Mouse (Mus musculus) MEL (cell line): Measurements from ENCODE around the gene Hsd17b2. TPM values are rescaled to one million over a fixed set of nuclear protein-coding genes. Genes with fewer than 3 reads are reported as not detected.

ENCODE experiments used
- DNase-seq: peaks from one replicate; pipeline ENCODE4 v3.0.0; 2011; ENCODE audit warnings: low read depth, low spot score
- H3K27ac ChIP-seq: 2 replicates; pipeline ENCODE4 v1.5.1; 2012; ENCODE audit warnings: low read depth, mild to moderate bottlenecking, control low read depth, low read length, moderate library complexity; ENCODE audit not compliant: control insufficient read depth
- H3K27me3 ChIP-seq, 2 experiments: fragments of 150-350 bp in 1 of 2; sonication (generic) in 1 of 2; 2 replicates each; pipeline ENCODE4 v1.6.1; 2012; ENCODE audit warnings: low read length in 2 of 2, mild to moderate bottlenecking in 2 of 2, improper control_type of control experiment in 1 of 2, moderate library complexity in 1 of 2; ENCODE audit not compliant: insufficient read depth in 2 of 2, control insufficient read depth in 1 of 2
- H3K36me3 ChIP-seq, 2 experiments: 2 replicates each; pipeline ENCODE4 v1.6.1; 2012 to 2014; ENCODE audit warnings: low read length in 2 of 2, improper control_type of control experiment in 1 of 2, inconsistent platforms in 1 of 2, mild to moderate bottlenecking in 1 of 2; ENCODE audit not compliant: insufficient read depth in 2 of 2, control insufficient read depth in 1 of 2
- H3K4me1 ChIP-seq, 2 experiments: fragments of 150-350 bp in 1 of 2; sonication (generic) in 1 of 2; 2 replicates each; pipeline ENCODE4 v1.6.1; 2012; ENCODE audit warnings: low read length in 2 of 2, improper control_type of control experiment in 1 of 2, mild to moderate bottlenecking in 1 of 2; ENCODE audit not compliant: insufficient read depth in 2 of 2, control insufficient read depth in 1 of 2
- H3K4me3 ChIP-seq, 2 experiments: fragments of 150-350 bp in 1 of 2; sonication (generic) in 1 of 2; 2 replicates each; pipeline ENCODE4 v1.5.1; 2012; ENCODE audit warnings: low read depth in 2 of 2, low read length in 2 of 2, mild to moderate bottlenecking in 2 of 2, moderate library complexity in 2 of 2, control low read depth in 1 of 2, improper control_type of control experiment in 1 of 2; ENCODE audit not compliant: control insufficient read depth in 1 of 2, insufficient read depth in 1 of 2
- H3K79me2 ChIP-seq: 2 replicates; pipeline ENCODE4 v1.6.1; 2012; ENCODE audit warnings: mild to moderate bottlenecking, low read length, moderate library complexity; ENCODE audit not compliant: control insufficient read depth, poor library complexity, insufficient read depth
- H3K9ac ChIP-seq: 2 replicates; pipeline ENCODE4 v1.6.1; 2012; ENCODE audit warnings: low read depth, mild to moderate bottlenecking, control low read depth, low read length, moderate library complexity; ENCODE audit not compliant: control insufficient read depth, poor library complexity, severe bottlenecking
- H3K9me3 ChIP-seq: fragments of 150-350 bp; sonication (generic); replicated peaks from 2 replicates; pipeline ENCODE4 v1.6.1; 2012; ENCODE audit warnings: mild to moderate bottlenecking, low read length, improper control_type of control experiment, moderate library complexity; ENCODE audit not compliant: insufficient read depth
- BHLHE40 ChIP-seq: IDR thresholded peaks from 2 replicates; pipeline ENCODE4 v1.6.1; 2012; ENCODE audit warnings: low read depth, mild to moderate bottlenecking, inconsistent platforms, low read length, improper control_type of control experiment, borderline replicate concordance
- E2F4 ChIP-seq: IDR thresholded peaks from 2 replicates; pipeline ENCODE4 v1.6.1; 2011; ENCODE audit warnings: low read depth, low read length, improper control_type of control experiment, borderline replicate concordance
- EP300 ChIP-seq, 2 experiments: IDR thresholded peaks; 2 replicates each; pipeline ENCODE4 v1.6.1; 2011; ENCODE audit warnings: improper control_type of control experiment in 2 of 2, low read length in 2 of 2, low read depth in 1 of 2, mild to moderate bottlenecking in 1 of 2
- ETS1 ChIP-seq: IDR thresholded peaks from 2 replicates; pipeline ENCODE4 v1.6.1; 2012; ENCODE audit warnings: low read depth, mild to moderate bottlenecking, inconsistent platforms, low read length, improper control_type of control experiment, moderate library complexity
- GABPA ChIP-seq: IDR thresholded peaks from 2 replicates; pipeline ENCODE4 v1.6.1; 2012; ENCODE audit warnings: low read depth, mild to moderate bottlenecking, inconsistent platforms, low read length, improper control_type of control experiment, moderate library complexity
- HCFC1 ChIP-seq: IDR thresholded peaks from 2 replicates; pipeline ENCODE4 v1.6.1; 2012; ENCODE audit warnings: low read depth, mild to moderate bottlenecking, inconsistent platforms, low read length, improper control_type of control experiment, moderate library complexity
- JUND ChIP-seq: IDR thresholded peaks from 2 replicates; pipeline ENCODE4 v1.6.1; 2011; ENCODE audit warnings: low read depth, mild to moderate bottlenecking, improper control_type of control experiment, low read length
- MAX ChIP-seq: IDR thresholded peaks from 2 replicates; pipeline ENCODE4 v1.6.1; 2011; ENCODE audit warnings: low read length, improper control_type of control experiment
- MAZ ChIP-seq: IDR thresholded peaks from 2 replicates; pipeline ENCODE4 v1.6.1; 2012; ENCODE audit warnings: low read depth, mild to moderate bottlenecking, inconsistent platforms, low read length, improper control_type of control experiment
- RCOR1 ChIP-seq: IDR thresholded peaks from 2 replicates; pipeline ENCODE4 v1.6.1; 2012; ENCODE audit warnings: low read depth, mild to moderate bottlenecking, inconsistent platforms, low read length, improper control_type of control experiment
- TBP ChIP-seq: IDR thresholded peaks from 2 replicates; pipeline ENCODE4 v1.8.0; 2011; ENCODE audit warnings: low read depth, low read length, improper control_type of control experiment
- TCF12 ChIP-seq: IDR thresholded peaks from 2 replicates; pipeline ENCODE4 v1.6.1; 2014; ENCODE audit warnings: low read depth, mild to moderate bottlenecking, inconsistent platforms, low read length, improper control_type of control experiment, moderate library complexity
- USF1 ChIP-seq: IDR thresholded peaks from 2 replicates; pipeline ENCODE4 v1.6.1; 2014; ENCODE audit warnings: low read depth, mild to moderate bottlenecking, inconsistent platforms, low read length, improper control_type of control experiment, moderate library complexity
- USF2 ChIP-seq, 2 experiments: IDR thresholded peaks; 2 replicates each; pipeline ENCODE4 v1.6.1; 2011 to 2012; ENCODE audit warnings: improper control_type of control experiment in 2 of 2, low read length in 2 of 2, borderline replicate concordance in 1 of 2, inconsistent platforms in 1 of 2, low read depth in 1 of 2, mild to moderate bottlenecking in 1 of 2; ENCODE audit not compliant: insufficient read depth in 1 of 2
- ZNF384 ChIP-seq: IDR thresholded peaks from 2 replicates; pipeline ENCODE4 v1.6.1; 2012; ENCODE audit warnings: low read depth, mild to moderate bottlenecking, inconsistent platforms, low read length, improper control_type of control experiment
- polyA plus RNA-seq, 2 experiments: library from polyadenylated mRNA; stranded (reverse) in 1 of 2; unstranded in 1 of 2; fragments of >175 nt in 1 of 2; fragments of >200 nt in 1 of 2; gene quantifications; 2 replicates each; pipeline versions ENCODE4 v1.2.1 to v1.2.4; 2012; ENCODE audit warnings: low replicate concordance in 2 of 2, low read depth in 1 of 2; ENCODE audit not compliant: insufficient read length in 2 of 2, insufficient read depth in 1 of 2, missing spikeins in 1 of 2
- total RNA-seq: library from RNA; depleted of rRNA; stranded (reverse); fragments of 300-350 nt; gene quantifications from 2 replicates; pipeline ENCODE4 v1.2.3, GENCODE M21; 2012

Hsd17b2 gene
- total and polyA plus RNA-seq, 3 experiments, result not detected

DNA sequence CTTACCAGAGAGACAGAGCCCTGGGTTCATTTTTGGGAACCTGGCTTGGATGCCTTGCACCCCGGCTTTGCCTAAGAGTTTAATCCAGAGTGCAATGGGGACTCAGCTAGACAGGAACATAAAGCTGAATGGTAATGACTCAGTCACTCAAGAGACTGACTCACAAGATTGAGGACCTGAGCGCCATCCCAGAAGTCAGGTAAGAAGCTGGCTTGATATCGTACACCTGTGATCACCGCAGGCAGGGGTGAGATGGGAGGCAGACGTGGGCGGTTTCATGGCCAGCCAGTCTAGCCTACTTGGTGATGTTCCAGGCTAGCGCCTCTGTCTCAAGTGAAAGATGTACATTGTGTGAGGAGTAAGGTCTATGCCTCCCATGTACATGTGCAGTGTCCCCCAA, 81.3 kb downstream of the Hsd17b2 start:
- H3K4me1 ChIP-seq, result no peaks in the 10 kb centered on the region
- TF ChIP-seq BHLHE40 (no peak), ETS1 (no peak), TBP (no peak), USF2 (IDR thresholded peaks at IDR 0.05; ENCODE audit: borderline replicate concordance in 1 of 2, insufficient read depth in 1 of 2, low read depth in 1 of 2, low read length in 2 of 2) (no peak), TCF12 (no peak), MAX (no peak), GABPA (no peak), HCFC1 (no peak), EP300 (IDR thresholded peaks at IDR 0.05; ENCODE audit: low read depth in 1 of 2, low read length in 2 of 2) (no peak), RCOR1 (no peak), ZNF384 (no peak)
- no peak for DNase-seq
- H3K27ac ChIP-seq, result no peak overlapping the region
- H3K36me3 ChIP-seq, result no peaks in the 10 kb centered on the region
- H3K9me3 ChIP-seq, result no peaks in the 10 kb centered on the region
- no peak overlapping the region for H3K9ac ChIP-seq
- H3K79me2 ChIP-seq, result no peaks in the 10 kb centered on the region
- H3K27me3 ChIP-seq, result no peaks in the 10 kb centered on the region; a peak in 2 of 4 replicates
- H3K4me3 ChIP-seq, result no peak overlapping the region

DNA sequence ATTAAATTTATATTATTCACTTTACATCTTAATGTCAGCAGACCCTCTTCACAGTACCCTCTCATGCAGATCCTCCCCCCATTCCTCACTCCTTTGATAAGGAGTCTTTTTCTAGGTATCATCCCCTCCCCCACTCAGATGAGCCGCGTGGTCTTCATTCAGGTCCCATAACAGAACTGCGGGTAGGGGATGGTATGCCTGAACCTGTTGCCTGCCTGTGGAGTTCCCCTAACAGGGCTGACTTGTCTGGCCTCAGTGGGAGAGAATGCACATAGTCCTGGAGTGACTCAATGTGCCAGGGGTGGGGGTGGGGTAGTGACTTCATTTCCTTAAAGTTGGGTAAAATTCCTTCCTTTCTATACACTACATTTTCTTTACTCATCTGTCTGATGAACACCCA, 84.7 kb downstream of the Hsd17b2 start:
- Histone ChIP-seq H3K27me3 (no peaks in the 10 kb centered on the region; a peak in 1 of 4 replicates), H3K36me3 (peaks cover 0 to 1% of the 10 kb centered on the region in 2 experiments; a peak in 2 of 4 replicates), H3K4me3 (no peak overlapping the region), H3K9me3 (no peaks in the 10 kb centered on the region), H3K27ac (no peak overlapping the region), H3K79me2 (no peaks in the 10 kb centered on the region), H3K9ac (no peak overlapping the region), H3K4me1 (no peaks in the 10 kb centered on the region)
- DNase-seq, result no peak
- TF ChIP-seq GABPA (no peak), MAZ (no peak), E2F4 (no peak), HCFC1 (no peak), USF1 (no peak), JUND (no peak)
